Mouse (Mus musculus): ENCODE data around the gene Acot2.
"Not testable (repeated sequence)": the region's sequence is repeated elsewhere in the genome, so short reads cannot be mapped to it uniquely, and the experiment has no call there.

Acot2 gene

DNA sequence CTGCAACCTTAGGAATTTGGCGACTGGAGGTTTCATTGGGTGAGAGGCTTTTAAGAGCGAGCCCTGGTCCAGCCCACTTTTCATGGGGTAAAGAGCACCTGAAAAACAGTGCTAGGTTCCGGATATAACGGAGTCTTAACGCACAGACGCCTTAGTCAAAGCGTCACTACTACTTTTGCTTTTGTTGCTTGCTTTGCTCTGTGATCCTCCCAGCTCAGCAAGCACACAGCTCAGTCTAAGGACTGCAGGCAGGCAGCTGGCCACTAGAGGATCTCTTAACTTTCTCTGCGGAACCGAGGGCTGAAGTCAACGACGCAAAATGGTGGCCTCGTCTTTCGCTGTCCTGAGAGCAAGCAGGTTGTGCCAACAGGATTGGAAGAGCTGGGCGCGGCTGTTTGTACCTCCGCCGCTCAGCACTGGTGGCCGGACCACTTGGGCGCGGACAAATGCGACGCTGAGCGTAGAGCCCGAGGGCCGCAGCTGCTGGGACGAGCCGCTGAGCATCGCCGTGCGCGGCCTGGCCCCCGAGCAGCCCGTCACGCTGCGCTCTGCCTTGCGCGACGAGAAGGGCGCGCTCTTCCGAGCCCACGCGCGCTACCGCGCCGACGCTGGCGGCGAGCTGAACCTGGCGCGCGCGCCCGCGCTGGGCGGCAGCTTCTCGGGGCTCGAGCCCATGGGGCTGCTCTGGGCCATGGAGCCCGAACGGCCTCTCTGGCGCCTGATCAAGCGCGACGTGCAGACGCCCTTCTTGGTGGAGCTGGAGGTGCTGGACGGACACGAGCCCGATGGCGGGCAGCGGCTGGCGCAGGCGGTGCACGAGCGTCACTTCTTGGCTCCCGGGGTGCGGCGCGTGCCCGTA is at the start of gene Acot2:
TSS of gene Acot2 (plus strand) at position 279 of the 859 bp plus-strand sequence.
- peak; percentile 85 to 87 for DNase-seq

DNA sequence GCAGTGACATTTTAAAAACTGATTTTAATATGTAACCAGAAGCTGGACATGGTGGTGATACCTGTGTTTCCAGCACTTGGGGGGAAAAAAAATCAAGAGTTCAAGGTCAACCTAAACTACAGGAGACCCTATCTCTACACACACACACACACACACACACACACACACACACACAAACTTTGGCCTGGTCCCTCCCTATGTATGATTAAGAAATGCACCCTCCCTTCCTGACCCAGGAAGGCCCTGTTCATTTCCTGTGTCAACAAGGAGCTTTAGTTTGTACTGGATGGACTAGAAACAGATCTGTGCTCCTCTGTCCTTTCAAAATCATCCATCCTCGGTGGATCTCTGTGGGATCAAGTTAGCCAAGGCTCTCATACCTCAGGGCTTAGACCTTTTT is 49.1 kb upstream of the Acot2 start:
- not testable (repeated sequence) for DNase-seq

DNA sequence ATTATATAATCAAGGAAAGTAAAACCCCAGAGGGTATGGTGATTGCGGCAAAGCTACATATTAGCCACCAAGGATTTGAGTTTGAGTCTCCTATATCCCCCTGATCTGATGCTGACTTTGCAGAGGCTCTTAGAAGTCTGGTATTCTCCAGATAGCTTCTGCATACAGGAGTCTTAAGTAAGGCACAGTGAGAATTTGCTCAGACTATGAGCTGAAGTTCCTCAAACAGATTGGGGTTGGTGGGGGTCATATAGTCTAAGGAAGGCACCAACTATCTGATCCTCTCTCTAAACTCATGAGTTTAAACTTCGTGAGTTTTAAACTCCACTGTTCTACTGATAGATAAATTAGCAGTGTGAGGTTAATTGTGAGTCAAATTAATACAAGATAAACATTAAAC is 48.3 kb upstream of the Acot2 start:
- DNase-seq: no peak

DNA sequence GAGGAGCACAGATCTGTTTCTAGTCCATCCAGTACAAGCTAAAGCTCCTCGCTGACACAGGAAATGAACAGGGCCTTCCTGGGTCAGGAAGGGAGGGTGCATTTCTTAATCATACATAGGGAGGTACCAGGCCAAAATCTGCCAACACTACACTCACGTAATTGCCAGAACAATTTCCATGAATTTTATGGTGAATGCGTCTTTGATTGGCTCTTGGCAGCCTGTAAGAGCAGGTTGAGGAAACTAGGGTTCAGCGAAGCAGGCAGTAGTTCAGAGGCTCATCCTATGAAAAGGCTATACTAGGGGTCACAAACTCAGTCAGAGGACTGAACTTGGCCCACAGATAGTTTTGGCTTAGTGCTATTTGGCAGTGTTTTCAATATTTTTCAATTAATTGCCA is 47.6 kb upstream of the Acot2 start:
- DNase-seq: no peak

DNA sequence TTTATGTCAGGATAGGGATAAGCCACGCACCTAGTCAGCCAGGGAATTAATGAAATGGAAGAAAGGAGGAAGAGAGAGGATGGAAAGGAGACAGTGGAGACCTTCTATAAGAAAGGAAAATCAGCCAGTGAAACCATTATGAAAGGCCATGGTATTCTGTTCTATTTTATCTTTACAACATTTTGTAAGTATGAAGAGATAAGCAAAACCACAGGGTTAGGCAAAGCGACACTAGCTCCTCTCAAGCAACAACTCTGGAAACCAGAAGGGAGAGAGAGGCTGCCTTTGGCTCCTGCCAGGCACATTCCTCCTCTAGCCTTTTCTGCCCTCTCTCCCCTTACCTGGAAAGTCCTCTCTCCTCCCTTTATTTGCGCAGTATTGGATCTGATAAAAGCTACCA is 45.7 kb upstream of the Acot2 start:
- DNase-seq: no peak

DNA sequence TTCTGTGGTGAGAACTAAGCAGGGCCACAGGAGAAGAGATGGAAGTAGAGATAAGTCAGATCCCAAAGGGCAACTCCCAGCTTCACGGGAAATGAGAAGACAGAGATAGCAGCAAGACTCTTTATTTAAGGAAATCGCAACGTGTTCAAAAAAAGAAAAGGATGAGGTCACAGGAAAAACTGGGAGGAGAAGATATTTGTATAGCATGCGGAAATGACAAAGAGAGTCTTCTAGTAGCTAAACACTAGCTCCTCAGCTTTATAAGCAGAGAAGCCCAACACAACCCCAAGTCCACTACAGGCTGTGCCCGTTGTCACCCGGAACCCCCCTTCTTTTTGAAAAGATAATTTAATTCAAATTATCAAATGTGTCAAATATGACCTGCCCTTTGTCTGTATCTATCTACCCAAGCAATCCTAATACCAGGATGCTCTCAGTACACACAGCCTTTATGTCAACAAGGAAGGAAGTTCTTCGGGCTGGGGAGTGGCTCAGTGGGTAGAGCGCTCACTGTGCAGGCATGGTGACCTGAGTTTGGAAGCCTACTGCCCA is 40.3 kb upstream of the Acot2 start:
- DNase-seq: no peak

DNA sequence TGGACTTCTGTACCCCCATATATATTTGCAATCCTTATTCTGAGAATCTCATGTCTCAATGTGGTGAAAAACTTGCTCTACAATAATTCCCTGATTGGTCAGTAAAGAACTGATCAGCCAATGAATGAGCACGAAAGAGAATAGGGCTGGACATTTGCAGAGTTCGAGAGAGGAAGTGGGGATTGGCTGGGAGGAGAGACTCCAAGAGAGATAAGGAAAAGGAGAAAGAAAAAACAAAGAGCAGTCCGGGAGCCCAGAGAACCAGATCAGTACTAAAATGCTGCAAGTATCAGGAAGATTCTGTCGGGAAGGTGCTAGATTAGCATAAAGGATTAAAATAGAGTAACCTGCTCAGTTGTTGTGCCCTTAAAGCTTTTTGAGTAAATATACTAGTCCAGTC is 38.6 kb upstream of the Acot2 start:
- DNase-seq: no peak

DNA sequence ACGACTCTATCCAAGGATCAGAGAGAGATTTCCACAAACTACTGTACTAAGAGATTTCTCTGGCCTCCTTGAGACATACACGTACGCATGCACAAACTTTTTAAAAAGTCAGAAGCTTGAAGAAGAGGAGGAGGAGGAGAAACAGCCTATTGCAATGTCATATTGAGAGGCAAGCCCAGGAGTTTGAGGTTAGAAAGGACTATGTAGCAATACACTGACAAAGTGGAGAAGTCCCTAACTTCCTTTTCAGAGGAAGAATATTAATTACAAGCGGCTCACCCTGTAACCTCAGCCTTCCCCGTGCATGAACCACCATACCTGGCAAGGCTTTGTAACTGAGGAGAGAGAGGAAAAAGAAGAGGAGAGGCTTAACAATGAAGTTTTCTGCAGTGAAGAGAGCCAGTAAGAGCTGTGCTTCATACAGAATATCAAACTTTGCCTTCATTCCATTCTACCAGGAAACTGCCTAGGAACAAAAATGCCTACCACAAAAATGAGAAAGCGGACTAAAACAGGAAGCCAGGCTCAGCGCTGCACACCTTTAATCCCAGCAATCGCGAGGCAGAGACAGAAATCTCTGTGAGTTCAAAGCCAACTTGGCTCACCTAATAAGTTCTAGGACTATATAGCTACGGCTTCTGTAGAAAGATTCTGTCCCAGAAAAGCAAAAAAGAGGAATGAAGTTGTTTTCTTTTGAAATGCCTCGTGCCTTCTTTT is 37.7 kb upstream of the Acot2 start:
- DNase-seq: no peak

DNA sequence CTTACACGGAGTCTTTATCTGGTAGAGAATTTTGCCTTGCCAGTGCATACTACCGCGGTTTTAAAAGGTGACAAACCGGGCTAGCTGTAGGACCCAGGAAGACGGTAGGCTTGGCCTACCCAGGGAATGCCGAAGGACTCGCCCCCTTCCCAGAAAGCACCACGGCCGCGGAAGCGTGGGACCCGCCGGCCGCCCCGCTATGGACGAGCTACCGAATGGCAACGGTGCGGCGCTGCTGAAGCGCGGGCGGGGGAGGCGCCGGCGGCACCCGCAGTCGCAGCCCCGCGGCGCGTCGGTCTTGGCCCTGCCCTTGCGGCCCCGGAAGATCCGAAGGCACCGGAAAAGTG is 37.2 kb upstream of the Acot2 start, which contains the start of gene Riox1:
TSS of gene Riox1 (plus strand) at position 116 of the 347 bp plus-strand sequence.
- DNase-seq: peak; percentile 88 to 93

DNA sequence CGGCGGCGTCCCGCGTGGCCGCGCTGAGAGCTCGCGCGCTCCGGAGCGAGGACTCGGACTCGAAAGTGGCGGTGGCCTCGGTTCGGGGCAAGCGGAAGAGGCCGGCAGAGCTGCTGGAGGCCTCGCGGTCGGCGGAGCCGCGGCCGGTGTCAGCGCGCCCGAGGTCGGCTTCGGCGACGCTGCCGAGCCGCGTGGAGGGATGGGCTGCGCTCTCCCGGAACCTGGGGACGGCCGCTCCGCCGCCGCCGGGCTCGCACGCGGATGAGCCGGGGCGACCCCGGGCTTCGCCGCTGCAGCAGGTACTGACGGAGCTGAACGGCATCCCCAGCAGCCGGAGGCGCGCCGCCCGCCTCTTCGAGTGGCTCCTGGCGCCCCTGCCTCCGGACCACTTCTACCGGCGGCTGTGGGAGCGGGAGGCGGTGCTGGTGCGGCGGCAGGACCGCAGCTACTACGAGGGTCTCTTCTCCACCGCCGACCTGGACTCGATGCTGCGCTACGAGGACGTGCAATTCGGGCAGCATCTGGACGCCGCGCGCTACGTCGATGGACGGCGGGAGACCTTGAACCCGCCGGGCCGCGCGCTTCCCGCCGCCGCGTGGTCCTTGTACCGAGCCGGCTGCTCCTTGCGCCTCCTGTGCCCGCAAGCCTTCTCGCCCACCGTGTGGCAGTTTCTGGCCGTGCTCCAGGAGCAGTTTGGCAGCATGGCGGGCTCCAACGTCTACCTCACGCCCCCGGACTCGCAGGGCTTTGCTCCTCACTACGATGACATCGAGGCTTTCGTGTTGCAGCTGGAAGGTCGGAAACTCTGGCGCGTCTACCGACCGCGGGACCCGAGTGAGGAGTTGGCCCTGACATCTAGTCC is 36.6 kb upstream of the Acot2 start:
- DNase-seq: peak; percentile 50 to 63

DNA sequence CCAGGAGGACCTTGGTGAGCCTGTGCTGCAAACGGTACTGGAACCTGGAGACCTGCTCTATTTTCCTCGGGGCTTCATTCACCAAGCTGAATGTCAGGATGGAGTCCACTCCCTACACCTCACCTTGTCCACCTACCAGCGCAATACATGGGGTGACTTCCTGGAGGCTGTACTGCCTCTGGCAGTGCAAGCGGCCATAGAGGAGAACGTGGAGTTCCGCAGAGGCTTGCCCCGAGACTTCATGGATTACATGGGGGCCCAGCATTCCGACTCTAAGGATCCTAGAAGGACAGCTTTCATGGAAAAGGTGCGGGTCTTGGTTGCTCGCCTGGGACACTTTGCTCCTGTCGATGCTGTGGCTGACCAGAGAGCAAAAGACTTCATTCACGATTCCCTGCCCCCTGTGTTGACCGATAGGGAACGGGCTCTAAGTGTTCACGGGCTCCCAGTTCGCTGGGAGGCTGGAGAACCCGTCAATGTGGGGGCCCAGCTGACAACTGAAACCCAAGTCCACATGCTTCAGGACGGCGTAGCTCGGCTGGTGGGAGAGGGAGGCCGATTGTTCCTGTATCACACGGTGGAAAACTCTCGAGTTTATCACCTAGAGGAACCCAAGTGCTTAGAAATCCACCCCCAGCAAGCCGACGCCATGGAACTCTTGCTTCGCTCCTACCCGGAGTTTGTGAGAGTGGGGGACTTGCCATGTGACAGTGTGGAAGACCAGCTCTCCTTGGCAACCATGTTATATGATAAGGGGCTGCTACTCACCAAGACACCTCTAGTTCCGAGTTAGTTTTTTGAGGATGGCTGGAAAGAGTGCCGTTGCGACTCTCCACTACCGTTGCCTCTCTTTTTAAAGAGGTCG is 35.7 kb upstream of the Acot2 start:
- DNase-seq: peak in 1 of 2 experiments; percentile 25

DNA sequence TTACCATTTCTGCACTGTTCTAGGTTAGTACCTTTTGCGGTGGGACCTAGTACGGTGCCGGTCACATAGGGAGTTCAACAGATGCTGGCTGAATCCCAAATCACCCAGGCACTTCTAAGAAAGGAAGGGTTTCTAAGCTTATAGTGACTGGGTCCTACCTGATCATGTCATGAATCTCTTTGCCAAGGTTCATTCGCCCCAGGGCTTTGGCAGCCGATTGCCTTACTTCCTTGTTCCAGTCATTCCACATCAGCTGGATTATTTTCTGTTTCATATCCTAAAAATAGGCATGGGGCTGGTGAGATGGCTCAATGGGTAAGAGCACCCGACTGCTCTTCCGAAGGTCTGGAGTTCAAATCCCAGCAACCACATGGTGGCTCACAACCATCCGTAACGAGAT is 29.4 kb upstream of the Acot2 start:
- DNase-seq: no peak

DNA sequence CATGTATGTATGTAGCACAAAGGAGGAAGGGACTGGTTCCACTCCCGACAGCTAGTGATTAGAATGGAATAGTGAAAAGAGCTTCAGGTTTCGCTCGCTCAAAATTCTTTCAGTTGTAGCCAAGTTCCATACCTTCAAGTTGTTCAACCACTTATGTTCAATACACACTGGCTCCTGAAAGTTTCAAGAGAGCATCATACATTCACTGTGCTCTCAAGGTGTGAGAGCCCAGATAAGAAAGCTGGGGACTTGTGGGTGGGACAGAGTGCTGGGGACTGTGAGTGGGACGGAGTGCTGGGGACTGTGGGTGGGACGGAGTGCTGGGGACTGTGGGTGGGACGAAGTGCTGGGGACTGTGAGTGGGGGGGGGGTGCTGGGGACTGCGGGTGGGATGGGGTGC is 22.4 kb upstream of the Acot2 start:
- DNase-seq: no peak

DNA sequence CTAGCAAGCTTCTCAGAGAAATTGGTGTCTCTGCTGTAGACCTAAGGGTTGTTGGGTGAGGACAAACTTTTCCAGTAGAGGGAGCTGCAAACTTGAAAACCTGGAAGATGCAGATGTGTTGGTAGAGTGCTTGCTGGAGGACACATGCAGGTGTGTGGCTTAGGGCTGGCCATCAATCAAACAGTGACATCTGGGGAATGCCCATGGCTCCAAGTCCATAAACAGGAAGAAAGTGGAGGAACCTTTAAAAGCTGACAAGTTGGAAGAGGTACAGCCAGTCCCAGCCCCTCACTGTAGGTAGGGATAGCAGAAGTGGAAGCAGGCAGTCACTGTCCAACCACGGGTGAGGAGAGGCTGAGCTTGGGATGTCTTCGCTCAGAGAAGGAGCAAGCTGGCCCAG is 15.5 kb upstream of the Acot2 start:
- DNase-seq: no peak

DNA sequence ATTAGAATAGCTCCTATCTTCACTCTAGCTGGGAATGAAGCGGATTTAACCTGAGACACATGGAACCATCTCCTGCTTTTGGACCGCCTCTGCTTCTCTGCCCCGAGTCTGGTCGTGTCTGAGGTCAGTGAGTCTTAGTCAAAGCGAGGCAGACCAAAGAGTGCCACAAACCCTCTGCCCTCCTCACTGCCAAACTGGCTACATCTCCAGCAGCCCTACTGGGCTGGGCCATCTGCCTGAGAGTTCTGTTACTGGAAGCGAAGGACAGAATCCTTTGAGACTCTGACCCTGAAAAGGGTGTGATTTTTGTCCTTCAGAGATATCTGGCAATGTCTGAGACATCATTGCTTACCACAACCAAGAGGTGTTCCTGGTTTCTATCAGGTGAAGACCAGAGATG is 8.8 kb upstream of the Acot2 start:
- peak; percentile 77 to 81 for DNase-seq

DNA sequence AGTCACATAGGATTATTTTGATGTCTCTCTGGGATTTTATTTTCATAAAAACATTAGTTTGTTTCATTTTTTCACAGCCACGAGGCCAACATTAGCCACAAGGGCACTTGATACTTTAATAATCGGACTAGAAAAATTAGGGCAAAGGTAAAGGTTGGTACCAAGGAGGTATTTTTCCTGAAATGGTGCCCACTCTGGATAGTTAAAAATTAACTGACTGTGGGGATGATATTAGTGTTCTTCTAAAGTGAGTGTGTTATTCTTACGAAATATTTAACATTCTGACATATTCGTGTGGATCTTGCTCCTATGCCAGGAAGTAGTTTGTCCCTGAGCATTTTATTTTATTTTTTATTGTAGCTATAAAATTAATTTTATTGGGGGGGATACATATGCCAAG is 6.0 kb upstream of the Acot2 start:
- DNase-seq: no peak

DNA sequence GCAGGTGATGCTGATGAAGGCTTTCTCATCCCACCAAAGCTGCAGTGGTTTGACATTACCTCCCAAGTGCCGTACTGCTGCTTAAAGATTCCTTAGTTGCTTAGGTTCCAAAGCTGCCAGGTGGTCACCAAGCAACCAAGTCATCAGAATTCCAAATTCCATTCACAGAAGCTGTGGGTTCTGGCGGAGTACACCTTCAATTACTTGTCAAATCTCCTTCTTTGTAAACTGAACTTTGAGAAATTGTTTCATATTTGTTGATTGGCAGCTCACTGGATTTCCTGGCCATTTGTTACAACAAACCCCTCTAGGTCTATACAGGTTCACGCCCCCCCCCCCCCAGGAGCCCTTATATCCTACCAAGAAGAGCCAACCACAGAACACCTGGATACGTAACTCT is 2.9 kb upstream of the Acot2 start, which contains the start of gene Heatr4:
TSS of gene Heatr4 (minus strand) at position 101 of the 400 bp plus-strand sequence.
- DNase-seq: no peak

DNA sequence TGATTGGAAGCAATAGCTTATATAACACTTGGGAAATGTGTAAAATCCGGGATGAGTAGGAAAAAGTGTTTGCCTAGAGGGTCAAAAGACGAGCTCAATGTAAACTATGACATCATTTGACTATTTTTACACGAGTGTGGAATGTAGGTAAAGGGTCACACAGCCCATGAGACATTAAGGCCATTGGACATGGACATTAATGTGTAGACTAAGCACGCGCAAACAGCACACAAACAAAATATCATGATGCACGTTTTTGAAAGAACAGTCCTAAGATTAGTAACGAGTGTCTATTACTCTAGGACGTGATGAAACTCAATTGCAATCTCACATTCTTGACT is 449 bp upstream of the Acot2 start:
- no peak for DNase-seq

DNA sequence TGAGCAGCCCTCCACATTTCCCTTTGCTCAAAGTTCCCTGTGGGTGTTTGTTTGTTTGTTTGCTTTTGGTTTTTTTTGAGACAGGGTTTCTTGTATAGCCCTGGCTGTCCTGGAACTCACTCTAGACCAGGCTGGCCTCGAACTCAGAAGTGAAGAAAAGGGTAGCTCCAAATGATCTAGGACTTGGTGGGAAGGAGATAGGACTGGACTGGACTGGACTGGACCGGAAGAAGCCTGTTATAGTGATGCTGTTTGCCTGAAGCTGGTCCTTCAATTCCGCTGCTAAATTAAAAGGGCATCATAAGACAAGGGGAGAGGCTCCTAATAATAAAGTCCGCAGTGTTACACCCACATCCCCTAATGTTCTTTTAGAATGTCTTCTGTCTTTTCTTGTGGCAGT is 822 bp downstream of the Acot2 start:
- no peak for DNase-seq

DNA sequence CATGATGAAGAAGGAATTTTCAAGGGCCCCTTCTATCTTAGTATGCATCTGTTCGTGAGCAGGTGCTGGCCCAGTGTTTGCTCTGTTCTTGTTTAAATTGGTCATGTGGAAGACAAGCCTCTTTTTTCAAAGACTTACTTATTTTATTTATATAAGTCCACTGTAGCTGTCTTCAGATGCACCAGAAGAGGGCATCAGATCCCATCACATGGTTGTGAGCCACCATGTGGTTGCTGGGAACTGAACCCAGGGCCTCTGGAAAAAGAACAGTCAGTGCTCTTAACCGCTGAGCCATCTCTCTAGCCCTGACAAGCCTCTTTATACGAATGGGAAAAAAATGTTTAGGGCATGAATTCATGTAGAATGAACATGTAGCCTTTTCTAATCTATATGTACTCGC is 1.7 kb downstream of the Acot2 start:
- no peak for DNase-seq

DNA sequence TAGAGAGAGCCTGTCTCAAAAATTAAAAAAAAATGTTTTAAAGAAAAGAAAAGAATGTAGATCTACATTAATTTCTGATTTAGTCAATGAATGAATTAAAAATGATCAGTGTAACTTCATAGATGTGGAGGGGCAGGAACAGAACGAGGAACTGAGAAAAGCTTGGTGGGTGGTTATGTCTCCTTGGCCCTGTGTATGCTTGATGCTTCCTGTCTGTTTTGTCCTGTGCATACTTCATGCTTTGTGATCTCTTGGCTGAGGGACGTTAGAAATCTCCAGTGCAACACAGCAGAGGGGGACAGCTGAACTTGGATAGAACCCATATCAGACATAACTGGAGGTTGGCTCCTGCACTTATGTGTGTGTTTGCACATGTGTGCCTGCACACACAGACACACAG is 9.6 kb downstream of the Acot2 start:
- no peak for DNase-seq

All from cerebellum, postnatal 25 days (tissue).